Mouse (Mus musculus): Measurements from ENCODE around the gene Neu3. TPM values are rescaled to one million over a fixed set of nuclear protein-coding genes. Genes with fewer than 3 reads are reported as not detected.

Neu3 gene
- polyA plus RNA-seq (2015; fragmentation: Nextera tagmentation; extraction: Ambion mirVana) = 2.5 and 2.6 TPM in 2 replicates

DNA sequence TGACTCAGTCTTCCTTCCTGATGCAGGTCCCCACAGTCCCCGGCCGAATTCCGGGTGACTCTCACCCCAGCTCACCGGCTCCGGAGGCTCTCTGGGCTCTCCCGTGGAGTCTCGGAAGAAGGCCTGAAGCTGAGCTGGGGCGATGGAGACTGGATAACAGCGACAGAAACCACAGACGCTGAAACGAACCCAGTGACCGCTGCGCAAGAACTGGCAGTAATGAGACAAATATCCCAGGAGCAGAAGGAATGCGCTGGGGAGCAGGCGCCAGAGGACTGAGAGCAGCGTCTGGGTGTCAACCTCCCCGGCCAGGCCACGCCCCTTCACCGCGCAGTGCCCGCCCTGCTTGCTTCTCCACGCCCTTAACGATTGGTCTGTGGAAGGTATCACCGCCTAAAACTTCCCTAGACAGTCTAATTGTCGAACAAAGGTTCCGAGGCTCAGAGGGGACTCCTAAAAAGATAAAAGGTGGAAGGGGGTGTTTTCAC, at the start of gene Neu3:
Neu3 (minus strand) TSS at position 335 of the 488 bp plus-strand sequence.
- peak; percentile 48; the same call in 1 of the 2 replicates for TF ChIP-seq CTCF (IDR thresholded peaks at IDR 0.05; ENCODE audit: low read depth)
- ATAC-seq (replicated peaks; ENCODE audit: low FRiP score, low read depth) = peak; percentile 99
- Histone ChIP-seq H3K4me1 (replicated peaks; ENCODE audit: insufficient read depth, low read length) (no peaks in the 10 kb centered on the region; the same call in 1 of the 2 replicates), H3K27ac (peak within 1 kb of the TSS; percentile 80), H3K9me3 (replicated peaks; ENCODE audit: low read length) (no peaks in the 10 kb centered on the region), H3K9ac (ENCODE audit: low read depth, low read length) (peak within 1 kb of the TSS; percentile 62), H3K4me2 (ENCODE audit: low read length) (peak within 1 kb of the TSS; percentile 59), H3K4me3 (replicated peaks; ENCODE audit: low read depth, low read length) (peak within 1 kb of the TSS; percentile 37), H3K27me3 (ENCODE audit: insufficient read depth, low read length) (no peaks in the 10 kb centered on the region), H3K36me3 (ENCODE audit: insufficient read depth, low read length) (no peaks in the 10 kb centered on the region)
- under 1% methylated on average over 26 of the region's 26 CpGs for WGBS
- DNase-seq (ENCODE audit: low spot score) = peak; percentile 99

DNA sequence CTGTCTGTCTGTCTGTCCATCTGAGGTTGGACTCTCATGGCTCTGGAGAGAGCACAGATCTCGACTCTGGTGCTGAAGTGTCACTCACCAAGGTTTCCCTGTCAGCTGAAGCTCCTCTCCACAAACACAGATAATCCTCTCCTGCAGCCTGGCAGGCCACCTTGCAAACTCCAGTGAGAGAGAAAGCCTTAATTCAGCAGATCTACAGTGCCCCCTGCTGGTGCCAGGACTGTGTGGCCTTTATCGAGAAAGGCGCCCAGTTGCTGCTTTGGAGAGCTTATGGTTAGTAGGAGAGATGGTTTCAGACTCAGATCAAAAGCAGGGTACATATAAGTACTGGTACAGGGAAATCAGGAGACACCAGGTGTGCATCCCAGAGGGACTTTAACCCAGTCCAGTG, 48.1 kb upstream of the Neu3 start:
- TF ChIP-seq CTCF (IDR thresholded peaks at IDR 0.05; ENCODE audit: low read depth) = peak; percentile 95
- ATAC-seq (replicated peaks; ENCODE audit: low FRiP score, low read depth) = no peak
- H3K9me3 ChIP-seq (replicated peaks; ENCODE audit: low read length) = no peaks in the 10 kb centered on the region
- H3K4me1 ChIP-seq (replicated peaks; ENCODE audit: insufficient read depth, low read length) = no peaks in the 10 kb centered on the region
- DNase-seq (ENCODE audit: low spot score) = peak; percentile 83
- H3K27me3 ChIP-seq (ENCODE audit: insufficient read depth, low read length) = no peaks in the 10 kb centered on the region
- no peak overlapping the region for H3K9ac ChIP-seq (ENCODE audit: low read depth, low read length)
- H3K36me3 ChIP-seq (ENCODE audit: insufficient read depth, low read length) = no peaks in the 10 kb centered on the region
- 0% methylated on average over 3 of the region's 3 CpGs for WGBS
- H3K4me2 ChIP-seq (ENCODE audit: low read length) = no peak overlapping the region
- H3K4me3 ChIP-seq (replicated peaks; ENCODE audit: low read depth, low read length) = no peak overlapping the region
- no peak overlapping the region for H3K27ac ChIP-seq

DNA sequence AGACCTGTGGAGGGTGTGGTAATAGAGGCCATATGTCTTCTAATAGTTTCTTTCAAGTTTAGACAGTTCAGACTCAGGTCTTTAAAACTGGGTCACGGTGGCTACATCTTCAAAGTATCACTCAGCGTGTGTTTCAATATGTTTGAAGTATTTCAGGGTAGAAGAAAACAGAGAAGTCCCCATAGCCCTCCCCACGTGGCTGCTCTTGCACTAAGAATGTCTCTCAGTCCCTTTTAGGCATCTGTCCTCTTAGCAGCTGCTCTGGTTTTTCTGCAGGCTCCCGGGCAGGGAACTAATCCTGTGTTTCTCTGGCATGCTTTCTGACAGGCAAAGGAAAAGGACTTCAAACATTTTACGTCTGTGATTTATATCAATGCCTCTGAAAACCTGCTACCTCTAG, 47.7 kb upstream of the Neu3 start:
- Histone ChIP-seq H3K36me3 (ENCODE audit: insufficient read depth, low read length) (no peaks in the 10 kb centered on the region), H3K27me3 (ENCODE audit: insufficient read depth, low read length) (no peaks in the 10 kb centered on the region), H3K9ac (ENCODE audit: low read depth, low read length) (no peak overlapping the region), H3K4me3 (replicated peaks; ENCODE audit: low read depth, low read length) (no peak overlapping the region), H3K4me1 (replicated peaks; ENCODE audit: insufficient read depth, low read length) (no peaks in the 10 kb centered on the region), H3K27ac (no peak overlapping the region), H3K4me2 (ENCODE audit: low read length) (no peak overlapping the region), H3K9me3 (replicated peaks; ENCODE audit: low read length) (no peaks in the 10 kb centered on the region)
- DNase-seq (ENCODE audit: low spot score) (no peak), ATAC-seq (replicated peaks; ENCODE audit: low FRiP score, low read depth) (no peak)
- 45% methylated on average over 5 of the region's 5 CpGs for WGBS
- TF ChIP-seq CTCF (IDR thresholded peaks at IDR 0.05; ENCODE audit: low read depth) = no peak

GRCm38 (mm10) chr7:99873965-99874364, 45.7 kb upstream of the Neu3 start:
- whole genome bisulfite sequencing = 69% methylated on average over 6 of the region's 6 CpGs
- H3K9ac ChIP-seq (ENCODE audit: low read depth, low read length) = no peak overlapping the region
- no peak overlapping the region for H3K27ac ChIP-seq
- ATAC-seq (replicated peaks; ENCODE audit: low FRiP score, low read depth) (no peak), DNase-seq (ENCODE audit: low spot score) (no peak)
- no peaks in the 10 kb centered on the region for H3K27me3 ChIP-seq (ENCODE audit: insufficient read depth, low read length)
- H3K4me2 ChIP-seq (ENCODE audit: low read length) = no peak overlapping the region
- H3K9me3 ChIP-seq (replicated peaks; ENCODE audit: low read length) = no peaks in the 10 kb centered on the region
- H3K4me1 ChIP-seq (replicated peaks; ENCODE audit: insufficient read depth, low read length) = no peaks in the 10 kb centered on the region
- H3K36me3 ChIP-seq (ENCODE audit: insufficient read depth, low read length) = no peaks in the 10 kb centered on the region
- TF ChIP-seq CTCF (IDR thresholded peaks at IDR 0.05; ENCODE audit: low read depth) = no peak
- H3K4me3 ChIP-seq (replicated peaks; ENCODE audit: low read depth, low read length) = no peak overlapping the region

- Histone ChIP-seq H3K27me3 (ENCODE audit: insufficient read depth, low read length) (no peaks in the 10 kb centered on the region), H3K4me1 (replicated peaks; ENCODE audit: insufficient read depth, low read length) (no peaks in the 10 kb centered on the region), H3K27ac (no peak overlapping the region), H3K36me3 (ENCODE audit: insufficient read depth, low read length) (no peaks in the 10 kb centered on the region), H3K9ac (ENCODE audit: low read depth, low read length) (no peak overlapping the region), H3K9me3 (replicated peaks; ENCODE audit: low read length) (no peaks in the 10 kb centered on the region), H3K4me3 (replicated peaks; ENCODE audit: low read depth, low read length) (no peak overlapping the region), H3K4me2 (ENCODE audit: low read length) (no peak overlapping the region)
- no peak for DNase-seq (ENCODE audit: low spot score)
- WGBS = 65% methylated on average over 4 of the region's 4 CpGs
- no peak for TF ChIP-seq CTCF (IDR thresholded peaks at IDR 0.05; ENCODE audit: low read depth)
- ATAC-seq (replicated peaks; ENCODE audit: low FRiP score, low read depth) = no peak
Observed at GRCm38 (mm10) chr7:99869296-99869695, 41.1 kb upstream of the Neu3 start.

GRCm38 (mm10) chr7:99865219-99865618, 37.0 kb upstream of the Neu3 start:
- no peak for TF ChIP-seq CTCF (IDR thresholded peaks at IDR 0.05; ENCODE audit: low read depth)
- no peak for DNase-seq (ENCODE audit: low spot score)
- Histone ChIP-seq H3K36me3 (ENCODE audit: insufficient read depth, low read length) (no peaks in the 10 kb centered on the region), H3K9me3 (replicated peaks; ENCODE audit: low read length) (no peaks in the 10 kb centered on the region), H3K4me1 (replicated peaks; ENCODE audit: insufficient read depth, low read length) (no peaks in the 10 kb centered on the region), H3K27me3 (ENCODE audit: insufficient read depth, low read length) (no peaks in the 10 kb centered on the region), H3K9ac (ENCODE audit: low read depth, low read length) (no peak overlapping the region), H3K4me3 (replicated peaks; ENCODE audit: low read depth, low read length) (no peak overlapping the region), H3K4me2 (ENCODE audit: low read length) (no peak overlapping the region), H3K27ac (no peak overlapping the region)
- 44% methylated on average over 3 of the region's 3 CpGs for WGBS
- no peak for ATAC-seq (replicated peaks; ENCODE audit: low FRiP score, low read depth)

Measured in kidney, postnatal 0 days (tissue).